Mouse (Mus musculus): Measurements from ENCODE around the gene Dennd6b. TPM values are rescaled to one million over a fixed set of nuclear protein-coding genes. Genes with fewer than 3 reads are reported as not detected.

Dennd6b gene
- polyA plus RNA-seq, 1 experiment from 2014 or later, result 15.8 TPM

GRCm38 (mm10) chr15:89178260-89178860 is 17.9 kb downstream of the Dennd6b start:
- peaks cover 64% of the 10 kb centered on the region for H3K4me1 ChIP-seq (ENCODE audit: control insufficient read depth, insufficient read depth, low read length)
- 65% methylated on average over 7 of the region's 7 CpGs for WGBS
- H3K4me2 ChIP-seq (replicated peaks; ENCODE audit: low read depth, low read length), result peak overlapping the region; percentile 77
- H3K27ac ChIP-seq (ENCODE audit: low read depth, low read length), result peak overlapping the region; percentile 84
- peak; percentile 0; the same call in 1 of the 2 replicates for ATAC-seq (ENCODE audit: low FRiP score, low TSS enrichment)
- peak overlapping the region; percentile 19; the same call in 1 of the 2 replicates for H3K9ac ChIP-seq (ENCODE audit: low read depth, low read length)
- H3K27me3 ChIP-seq (ENCODE audit: control insufficient read depth, insufficient read depth, low read length), result no peaks in the 10 kb centered on the region
- H3K9me3 ChIP-seq (ENCODE audit: control insufficient read depth, low read length), result no peaks in the 10 kb centered on the region
- H3K36me3 ChIP-seq (ENCODE audit: control insufficient read depth, insufficient read depth, low read length), result no peaks in the 10 kb centered on the region
- peak overlapping the region; percentile 71 for H3K4me3 ChIP-seq (ENCODE audit: low read length)

GRCm38 (mm10) chr15:89177576-89178259 is 18.6 kb downstream of the Dennd6b start:
- H3K4me1 ChIP-seq (ENCODE audit: control insufficient read depth, insufficient read depth, low read length), result peaks cover 69% of the 10 kb centered on the region
- WGBS, result 67% methylated on average over 4 of the region's 4 CpGs
- peak overlapping the region; percentile 77 for H3K4me2 ChIP-seq (replicated peaks; ENCODE audit: low read depth, low read length)
- ATAC-seq (ENCODE audit: low FRiP score, low TSS enrichment), result no peak
- peak overlapping the region; percentile 84; the same call in 1 of the 2 replicates for H3K27ac ChIP-seq (ENCODE audit: low read depth, low read length)
- no peaks in the 10 kb centered on the region for H3K9me3 ChIP-seq (ENCODE audit: control insufficient read depth, low read length)
- H3K27me3 ChIP-seq (ENCODE audit: control insufficient read depth, insufficient read depth, low read length), result no peaks in the 10 kb centered on the region
- peak overlapping the region; percentile 71; the same call in 1 of the 2 replicates for H3K4me3 ChIP-seq (ENCODE audit: low read length)
- no peak overlapping the region for H3K9ac ChIP-seq (ENCODE audit: low read depth, low read length)
- no peaks in the 10 kb centered on the region for H3K36me3 ChIP-seq (ENCODE audit: control insufficient read depth, insufficient read depth, low read length)

- WGBS, result 16% methylated on average over 5 of the region's 5 CpGs
- peak overlapping the region; percentile 23; the same call in 1 of the 2 replicates for H3K9ac ChIP-seq (ENCODE audit: low read depth, low read length)
Measured at GRCm38 (mm10) chr15:89177121-89177520, 19.2 kb downstream of the Dennd6b start.

DNA sequence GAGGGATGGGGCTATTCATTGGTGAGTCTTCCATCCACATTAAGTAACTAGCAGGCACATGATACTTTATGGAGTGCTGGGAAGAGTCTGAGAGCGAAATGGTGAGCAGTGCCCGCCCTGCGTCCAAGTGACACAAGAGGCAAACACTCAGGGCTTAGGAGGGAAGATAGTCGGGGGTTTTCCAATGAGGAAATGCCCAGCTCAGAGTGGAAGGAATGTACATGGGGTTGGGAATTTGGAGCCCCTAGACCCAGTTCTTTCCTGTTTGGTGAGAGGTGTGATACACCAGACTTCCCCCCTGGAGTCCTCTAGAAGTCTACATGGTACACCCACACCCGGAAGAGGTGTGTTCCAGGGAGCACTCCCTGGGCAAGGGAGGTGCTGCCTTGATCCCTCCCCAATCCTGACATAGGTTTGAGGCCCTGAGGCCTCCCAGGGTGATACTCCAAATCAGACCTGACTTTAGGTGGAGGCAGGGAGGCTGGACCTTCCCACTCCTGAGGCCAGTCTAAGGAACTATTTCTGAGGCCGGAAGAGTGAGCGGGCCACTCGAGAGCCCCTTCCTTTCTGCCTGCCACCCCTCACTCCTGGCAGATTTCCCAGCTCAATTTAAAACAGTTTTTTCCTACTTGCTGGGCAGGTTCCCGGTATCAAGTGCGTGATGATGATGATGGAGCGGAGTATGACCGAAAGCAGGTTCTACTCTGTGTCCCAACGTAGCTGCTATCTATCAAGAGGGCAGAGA is 20.7 kb downstream of the Dennd6b start:
- no peak overlapping the region for H3K27ac ChIP-seq (ENCODE audit: low read depth, low read length)
- WGBS, result 80% methylated on average over 13 of the region's 13 CpGs
- no peak overlapping the region for H3K4me2 ChIP-seq (replicated peaks; ENCODE audit: low read depth, low read length)
- ATAC-seq (ENCODE audit: low FRiP score, low TSS enrichment), result no peak
- no peak overlapping the region for H3K4me3 ChIP-seq (ENCODE audit: low read length)
- no peaks in the 10 kb centered on the region for H3K9me3 ChIP-seq (ENCODE audit: control insufficient read depth, low read length)
- no peaks in the 10 kb centered on the region for H3K27me3 ChIP-seq (ENCODE audit: control insufficient read depth, insufficient read depth, low read length)
- no peak overlapping the region for H3K9ac ChIP-seq (ENCODE audit: low read depth, low read length)
- H3K36me3 ChIP-seq (ENCODE audit: control insufficient read depth, insufficient read depth, low read length), result no peaks in the 10 kb centered on the region
- H3K4me1 ChIP-seq (ENCODE audit: control insufficient read depth, insufficient read depth, low read length), result peaks cover 66% of the 10 kb centered on the region

More at GRCm38 (mm10) chr15:89177121-89177520, 19.2 kb downstream of the Dennd6b start:
- Histone ChIP-seq H3K9me3 (ENCODE audit: control insufficient read depth, low read length) (no peaks in the 10 kb centered on the region), H3K27me3 (ENCODE audit: control insufficient read depth, insufficient read depth, low read length) (no peaks in the 10 kb centered on the region), H3K4me2 (replicated peaks; ENCODE audit: low read depth, low read length) (peak overlapping the region; percentile 30), H3K4me3 (ENCODE audit: low read length) (no peak overlapping the region), H3K4me1 (ENCODE audit: control insufficient read depth, insufficient read depth, low read length) (peaks cover 69% of the 10 kb centered on the region), H3K27ac (ENCODE audit: low read depth, low read length) (peak overlapping the region; percentile 30; the same call in 1 of the 2 replicates), H3K36me3 (ENCODE audit: control insufficient read depth, insufficient read depth, low read length) (no peaks in the 10 kb centered on the region)
- no peak for ATAC-seq (ENCODE audit: low FRiP score, low TSS enrichment)

- WGBS, result 58% methylated on average over 11 of the region's 11 CpGs
- no peaks in the 10 kb centered on the region for H3K27me3 ChIP-seq (ENCODE audit: control insufficient read depth, insufficient read depth, low read length)
- H3K27ac ChIP-seq (ENCODE audit: low read depth, low read length), result no peak overlapping the region
- no peak overlapping the region for H3K9ac ChIP-seq (ENCODE audit: low read depth, low read length)
- peaks cover 72% of the 10 kb centered on the region for H3K4me1 ChIP-seq (ENCODE audit: control insufficient read depth, insufficient read depth, low read length)
- no peaks in the 10 kb centered on the region for H3K9me3 ChIP-seq (ENCODE audit: control insufficient read depth, low read length)
- H3K4me3 ChIP-seq (ENCODE audit: low read length), result no peak overlapping the region
- H3K36me3 ChIP-seq (ENCODE audit: control insufficient read depth, insufficient read depth, low read length), result 0 out of 2 replicates have a peak, but pooled peaks cover 4% of the 10 kb centered on the region
- no peak for ATAC-seq (ENCODE audit: low FRiP score, low TSS enrichment)
- H3K4me2 ChIP-seq (replicated peaks; ENCODE audit: low read depth, low read length), result no peak overlapping the region; the same call in 1 of the 2 replicates
Measured at GRCm38 (mm10) chr15:89174889-89175339, 21.4 kb downstream of the Dennd6b start.

DNA sequence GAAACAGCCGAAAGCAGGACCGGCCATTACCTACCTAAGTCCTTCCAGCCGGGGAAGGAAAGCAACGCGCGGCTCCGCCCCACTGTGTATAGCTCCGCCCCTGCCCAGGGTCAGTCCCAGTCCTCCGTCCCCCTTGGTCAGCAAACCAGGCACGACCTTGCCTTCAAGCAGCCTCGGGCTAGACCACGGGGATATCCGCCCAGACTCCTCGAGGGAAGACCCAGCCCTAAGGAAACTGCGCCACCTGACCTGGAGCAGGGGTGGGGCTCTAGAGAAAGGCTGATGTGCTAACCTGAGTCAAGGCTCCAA is 22.4 kb downstream of the Dennd6b start:
- Histone ChIP-seq H3K9me3 (ENCODE audit: control insufficient read depth, low read length) (no peaks in the 10 kb centered on the region), H3K4me1 (ENCODE audit: control insufficient read depth, insufficient read depth, low read length) (peaks cover 83% of the 10 kb centered on the region), H3K9ac (ENCODE audit: low read depth, low read length) (peak overlapping the region; percentile 69; the same call in 1 of the 2 replicates), H3K27me3 (ENCODE audit: control insufficient read depth, insufficient read depth, low read length) (no peaks in the 10 kb centered on the region), H3K4me2 (replicated peaks; ENCODE audit: low read depth, low read length) (peak overlapping the region; percentile 100), H3K27ac (ENCODE audit: low read depth, low read length) (0 out of 2 replicates have a peak overlapping the region, but pooled peaks have one; percentile 20), H3K36me3 (ENCODE audit: control insufficient read depth, insufficient read depth, low read length) (peaks cover 14% of the 10 kb centered on the region), H3K4me3 (ENCODE audit: low read length) (peak overlapping the region; percentile 53)
- WGBS, result under 1% methylated on average over 15 of the region's 15 CpGs
- peak; percentile 61 for ATAC-seq (ENCODE audit: low FRiP score, low TSS enrichment)

- WGBS, result under 1% methylated on average over 65 of the region's 65 CpGs
- peak overlapping the region; percentile 30; the same call in 1 of the 2 replicates for H3K27ac ChIP-seq (ENCODE audit: low read depth, low read length)
- peak overlapping the region; percentile 53 for H3K4me3 ChIP-seq (ENCODE audit: low read length)
- H3K9ac ChIP-seq (ENCODE audit: low read depth, low read length), result peak overlapping the region; percentile 69
- peak; percentile 13; the same call in 1 of the 2 replicates for ATAC-seq (ENCODE audit: low FRiP score, low TSS enrichment)
- H3K4me1 ChIP-seq (ENCODE audit: control insufficient read depth, insufficient read depth, low read length), result peaks cover 79% of the 10 kb centered on the region
- peak overlapping the region; percentile 100 for H3K4me2 ChIP-seq (replicated peaks; ENCODE audit: low read depth, low read length)
- H3K9me3 ChIP-seq (ENCODE audit: control insufficient read depth, low read length), result no peaks in the 10 kb centered on the region
- H3K27me3 ChIP-seq (ENCODE audit: control insufficient read depth, insufficient read depth, low read length), result no peaks in the 10 kb centered on the region
- H3K36me3 ChIP-seq (ENCODE audit: control insufficient read depth, insufficient read depth, low read length), result peaks cover 19% of the 10 kb centered on the region
Measured at GRCm38 (mm10) chr15:89173024-89173905, 23.0 kb downstream of the Dennd6b start.

DNA sequence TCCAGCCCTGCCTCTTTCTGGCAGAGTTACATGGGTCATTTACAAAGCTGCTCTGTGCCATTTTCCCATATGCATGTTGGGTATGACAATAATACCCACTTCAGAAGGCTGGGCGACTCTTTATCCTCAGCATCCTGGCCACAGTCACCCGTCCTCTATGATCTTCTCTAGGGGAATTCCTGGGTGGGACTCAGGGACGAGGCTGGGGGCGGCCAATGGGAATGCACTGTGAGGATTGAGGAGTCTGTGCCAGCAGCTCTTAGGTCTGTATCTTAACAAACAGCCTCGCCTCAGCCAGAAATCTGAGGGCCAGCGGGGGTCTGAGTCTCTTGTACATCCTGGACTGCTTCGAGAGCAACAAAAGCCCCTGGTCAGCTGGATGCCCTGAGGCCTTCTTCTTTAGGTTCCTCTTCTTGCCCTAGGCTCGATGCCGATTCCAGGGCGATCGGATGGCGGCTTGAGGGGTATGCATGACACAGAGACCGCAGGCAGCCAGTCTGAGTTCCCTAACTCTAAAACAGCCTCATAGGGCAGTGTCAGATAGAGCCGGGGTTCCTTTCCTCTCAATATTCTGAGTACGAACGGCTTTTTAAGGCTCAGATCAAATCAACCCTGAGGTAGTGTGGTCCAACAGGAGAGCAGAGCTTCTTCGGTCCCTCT is 23.9 kb downstream of the Dennd6b start:
- Histone ChIP-seq H3K4me1 (ENCODE audit: control insufficient read depth, insufficient read depth, low read length) (peaks cover 70% of the 10 kb centered on the region), H3K9ac (ENCODE audit: low read depth, low read length) (peak overlapping the region; percentile 69; the same call in 1 of the 2 replicates), H3K9me3 (ENCODE audit: control insufficient read depth, low read length) (no peaks in the 10 kb centered on the region), H3K4me3 (ENCODE audit: low read length) (peak overlapping the region; percentile 53), H3K27ac (ENCODE audit: low read depth, low read length) (peak overlapping the region; percentile 30; the same call in 1 of the 2 replicates), H3K36me3 (ENCODE audit: control insufficient read depth, insufficient read depth, low read length) (peaks cover 27% of the 10 kb centered on the region), H3K4me2 (replicated peaks; ENCODE audit: low read depth, low read length) (peak overlapping the region; percentile 100), H3K27me3 (ENCODE audit: control insufficient read depth, insufficient read depth, low read length) (no peaks in the 10 kb centered on the region)
- no peak for ATAC-seq (ENCODE audit: low FRiP score, low TSS enrichment)
- 58% methylated on average over 17 of the region's 17 CpGs for WGBS
